ENCODE assay signal across 12 mouse cellular contexts in genomic region chr6:135026755-135027154, GRCm38 (mm10). TPM values are rescaled to one million over a fixed set of nuclear protein-coding genes. Genes with fewer than 3 reads are reported as not detected.
DNase-seq lines count a peak whose midpoint lies in the region; ATAC-seq and TF ChIP-seq lines count a peak whose summit lies in the region.
"Had no signal": no experiment of that assay in that cellular context is flagged by ENCODE, and none has a peak within 500 bp of the region (broad histone marks: within the 10 kb centered on the region; RNA-seq: fewer than 3 reads in every experiment).

No protein-coding gene starts in this region.

- no peak for ATAC-seq in heart, postnatal 0 days (ENCODE audit: insufficient read depth, low read depth)
- ATAC-seq in midbrain, embryonic 16.5 days: peak; percentile 36; the same call in 1 of the 2 replicates
- ATAC-seq in midbrain, embryonic 14.5 days (ENCODE audit: low FRiP score, low TSS enrichment): no peak

- H3K4me1 ChIP-seq in heart, postnatal 0 days (ENCODE audit: control insufficient read depth, insufficient read depth): 0 out of 2 replicates have a peak, but pooled peaks cover 2% of the 10 kb centered on the region
- no peaks in the 10 kb centered on the region for H3K4me1 ChIP-seq in midbrain, embryonic 16.5 days (ENCODE audit: control insufficient read depth, insufficient read depth, low read length)
- no peaks in the 10 kb centered on the region for H3K4me1 ChIP-seq in midbrain, embryonic 14.5 days (ENCODE audit: control insufficient read depth, insufficient read depth, low read length)
- H3K4me1 ChIP-seq in small intestine, adult 2 months (ENCODE audit: control insufficient read depth, insufficient read depth, insufficient read length, low read length): peaks cover 11% of the 10 kb centered on the region; the same call in 1 of the 2 replicates

- peaks cover 29% of the 10 kb centered on the region for H3K36me3 ChIP-seq in heart, postnatal 0 days (replicated peaks; ENCODE audit: control insufficient read depth, insufficient read depth, low read length)
- peaks cover 28% of the 10 kb centered on the region for H3K36me3 ChIP-seq in midbrain, embryonic 16.5 days (ENCODE audit: control insufficient read depth, insufficient read depth, low read length)
- peaks cover 34% of the 10 kb centered on the region for H3K36me3 ChIP-seq in midbrain, embryonic 14.5 days (ENCODE audit: control insufficient read depth, insufficient read depth, low read length)
- H3K36me3 ChIP-seq in small intestine, adult 2 months (ENCODE audit: control insufficient read depth, insufficient read depth, low read length): peaks cover 19% of the 10 kb centered on the region

- H3K27me3 ChIP-seq in heart, postnatal 0 days (ENCODE audit: control insufficient read depth, insufficient read depth, low read length): no peaks in the 10 kb centered on the region
- H3K27me3 ChIP-seq in midbrain, embryonic 16.5 days (ENCODE audit: control insufficient read depth, insufficient read depth, low read depth, low read length): no peaks in the 10 kb centered on the region
- H3K27me3 ChIP-seq in midbrain, embryonic 14.5 days (ENCODE audit: control insufficient read depth, insufficient read depth, low read length): no peaks in the 10 kb centered on the region
- H3K27me3 ChIP-seq in small intestine, adult 2 months (ENCODE audit: control insufficient read depth, insufficient read depth, low read length): no peaks in the 10 kb centered on the region
- H3K27me3 ChIP-seq: limb, embryonic 13.5 days had no signal

- H3K4me3 ChIP-seq in heart, postnatal 0 days (ENCODE audit: low read depth, low read length): no peak overlapping the region
- no peak overlapping the region for H3K4me3 ChIP-seq in midbrain, embryonic 16.5 days (ENCODE audit: low read depth, low read length)
- no peak overlapping the region for H3K4me3 ChIP-seq in midbrain, embryonic 14.5 days (replicated peaks; ENCODE audit: low read depth, low read length)
- no peak overlapping the region for H3K4me3 ChIP-seq in small intestine, adult 2 months (ENCODE audit: low read depth, low read length)
- H3K4me3 ChIP-seq: limb, embryonic 13.5 days had no signal

- no peak for TF ChIP-seq POLR2A in small intestine, adult 2 months (IDR thresholded peaks at IDR 0.05; ENCODE audit: low read depth, low read length)

- no peaks in the 10 kb centered on the region for H3K9me3 ChIP-seq in heart, postnatal 0 days (replicated peaks; ENCODE audit: control insufficient read depth, low read length)
- H3K9me3 ChIP-seq in midbrain, embryonic 16.5 days (replicated peaks; ENCODE audit: control insufficient read depth, low read length, poor library complexity, severe bottlenecking): no peaks in the 10 kb centered on the region
- H3K9me3 ChIP-seq in midbrain, embryonic 14.5 days (ENCODE audit: control insufficient read depth, low read length): no peaks in the 10 kb centered on the region
- H3K9me3 ChIP-seq: G1E; limb, embryonic 13.5 days had no signal

- TF ChIP-seq EP300 in heart, postnatal 0 days (IDR thresholded peaks at IDR 0.05; ENCODE audit: low read depth): no peak

- H3K9ac ChIP-seq in heart, postnatal 0 days (replicated peaks; ENCODE audit: low read depth, low read length): no peak overlapping the region
- H3K9ac ChIP-seq in midbrain, embryonic 16.5 days (ENCODE audit: low read depth, low read length): no peak overlapping the region
- no peak overlapping the region for H3K9ac ChIP-seq in midbrain, embryonic 14.5 days (replicated peaks; ENCODE audit: low read length)
- H3K9ac ChIP-seq: limb, embryonic 13.5 days; liver, embryonic 14.5 days had no signal

- intact Hi-C loops in heart, postnatal 25 days (cut with DNase I): loop anchor here (2.0 to 5.0 kb wide), 2 partner anchors 61 to 116 kb away; no protein-coding TSS in a partner anchor

- WGBS in heart, postnatal 0 days: 28% methylated on average over 2 of the region's 2 CpGs
- 91% methylated on average over 2 of the region's 2 CpGs for WGBS in midbrain, embryonic 16.5 days
- 77% methylated on average over 2 of the region's 2 CpGs for WGBS in midbrain, embryonic 14.5 days
- WGBS in small intestine, adult 2 months: 47% methylated on average over 2 of the region's 2 CpGs

- H3K27ac ChIP-seq in heart, postnatal 0 days (ENCODE audit: low read depth): no peak overlapping the region
- H3K27ac ChIP-seq in midbrain, embryonic 16.5 days (ENCODE audit: low read length): no peak overlapping the region
- H3K27ac ChIP-seq in midbrain, embryonic 14.5 days (replicated peaks; ENCODE audit: low read depth, low read length): no peak overlapping the region
- H3K27ac ChIP-seq in small intestine, adult 2 months (ENCODE audit: insufficient read depth, low read depth, low read length): peak overlapping the region; percentile 71
- H3K27ac ChIP-seq: limb, embryonic 13.5 days; liver, embryonic 14.5 days had no signal

- no peak overlapping the region for H3K4me2 ChIP-seq in heart, postnatal 0 days (ENCODE audit: low read depth, low read length)
- no peak overlapping the region for H3K4me2 ChIP-seq in midbrain, embryonic 16.5 days (ENCODE audit: low read length)
- H3K4me2 ChIP-seq in midbrain, embryonic 14.5 days (ENCODE audit: low read length): no peak overlapping the region
- H3K4me2 ChIP-seq: limb, embryonic 13.5 days had no signal

- no peak for TF ChIP-seq CTCF in heart, postnatal 0 days (IDR thresholded peaks at IDR 0.05; ENCODE audit: low read depth)
- TF ChIP-seq CTCF in small intestine, adult 2 months (IDR thresholded peaks at IDR 0.05; ENCODE audit: extremely low read depth, insufficient read length, insufficient replicate concordance, low read depth, low read length): no peak

- peak; percentile 12 for DNase-seq in heart, postnatal 0 days (ENCODE audit: low spot score)
- no peak for DNase-seq in heart, postnatal 25 days (ENCODE audit: low spot score)
- no peak for DNase-seq in midbrain, embryonic 14.5 days
- peak; percentile 22 for DNase-seq in adipocyte (ENCODE audit: low spot score)
- DNase-seq in cerebellum, adult 9-10 months: no peak
- DNase-seq in embryo, embryonic 11 days: no peak

RNA-seq across cellular contexts. Expression of gene Ddx47, which starts 15.3 kb away (rescaled TPM):
- total RNA-seq in heart, postnatal 0 days (2014; rRNA removed; ENCODE audit: low replicate concordance): 24.5 and 35.8 TPM in 2 replicates
- polyA plus RNA-seq in heart, postnatal 0 days (2015; fragmentation: Nextera tagmentation; extraction: Ambion mirVana): 51.4 and 52.7 TPM in 2 replicates
- 10 to 100 TPM; 38.4 to 42.4 TPM for total RNA-seq in heart, postnatal 25 days (2021)
- polyA plus RNA-seq in midbrain, embryonic 16.5 days (2015; fragmentation: Nextera tagmentation; extraction: Ambion mirVana): 75.1 and 78.2 TPM in 2 replicates
- 69.8 and 77.9 TPM in 2 replicates for polyA plus RNA-seq in midbrain, embryonic 14.5 days (2014; fragmentation: Nextera tagmentation; extraction: Ambion mirVana)
- 9.5 and 20.2 TPM in 2 replicates for polyA plus RNA-seq in small intestine, adult 2 months (2012; rRNA removed)

RNA-seq across cellular contexts. Expression of gene Gprc5a, which starts 38.7 kb away (rescaled TPM):
- total RNA-seq in heart, postnatal 0 days (2014; rRNA removed; ENCODE audit: low replicate concordance): 0.12 TPM in 1 of 2 replicates, not detected in the other
- polyA plus RNA-seq in heart, postnatal 0 days (2015; fragmentation: Nextera tagmentation; extraction: Ambion mirVana): 2.3 and 2.5 TPM in 2 replicates
- total RNA-seq in heart, postnatal 25 days (2021): 1 to 10 TPM; 1.0 TPM
- 0.12 and 0.20 TPM in 2 replicates for polyA plus RNA-seq in midbrain, embryonic 16.5 days (2015; fragmentation: Nextera tagmentation; extraction: Ambion mirVana)
- polyA plus RNA-seq in midbrain, embryonic 14.5 days (2014; fragmentation: Nextera tagmentation; extraction: Ambion mirVana): 0.66 TPM in 1 of 2 replicates, not detected in the other
- polyA plus RNA-seq in small intestine, adult 2 months (2012; rRNA removed): 17.4 and 73.7 TPM in 2 replicates
- total RNA-seq: G1E; granulocyte monocyte progenitor cell, adult 5-6 weeks had no signal
- polyA plus RNA-seq: G1E had no signal

RNA-seq across cellular contexts. Expression of gene Apold1, which starts 45.2 kb away (rescaled TPM):
- 24.8 and 28.5 TPM in 2 replicates for total RNA-seq in heart, postnatal 0 days (2014; rRNA removed; ENCODE audit: low replicate concordance)
- 6.9 and 9.2 TPM in 2 replicates for polyA plus RNA-seq in heart, postnatal 0 days (2015; fragmentation: Nextera tagmentation; extraction: Ambion mirVana)
- total RNA-seq in heart, postnatal 25 days (2021): 1 to 10 TPM; 7.0 to 8.2 TPM
- polyA plus RNA-seq in midbrain, embryonic 16.5 days (2015; fragmentation: Nextera tagmentation; extraction: Ambion mirVana): 4.2 and 5.5 TPM in 2 replicates
- 3.9 and 4.3 TPM in 2 replicates for polyA plus RNA-seq in midbrain, embryonic 14.5 days (2014; fragmentation: Nextera tagmentation; extraction: Ambion mirVana)
- polyA plus RNA-seq in small intestine, adult 2 months (2012; rRNA removed): 0.43 and 0.63 TPM in 2 replicates
- total RNA-seq: granulocyte monocyte progenitor cell, adult 5-6 weeks had no signal

Comparison
In these comparisons a context has a peak if more than half of its experiments do, and no peak if none do; other contexts are left out.
1. DNase-seq: peak in heart, postnatal 0 days (single experiment) and adipocyte (single experiment); none in heart, postnatal 25 days (single experiment), midbrain, embryonic 14.5 days (single experiment), cerebellum, adult 9-10 months (single experiment) and embryo, embryonic 11 days (single experiment).